Comparison of ENCODE assay signal across 7 mouse cellular contexts in genomic region chr2:5381712-5382710, GRCm38 (mm10).
DNase-seq lines count a peak whose midpoint lies in the region; ATAC-seq lines count a peak whose summit lies in the region.

No protein-coding gene starts in this region.

- no peak overlapping the region for H3K27ac ChIP-seq in forebrain, embryonic 11.5 days (ENCODE audit: low read depth, low read length)

- peak; percentile 51 for ATAC-seq in forebrain, embryonic 11.5 days (replicated peaks; ENCODE audit: low FRiP score)

- intact Hi-C loops in left cerebral cortex, postnatal 10 days (cut with DNase I), result no loop called here

- 38% methylated on average over 12 of the region's 12 CpGs for WGBS in forebrain, embryonic 11.5 days

- no peaks in the 10 kb centered on the region for H3K9me3 ChIP-seq in forebrain, embryonic 11.5 days (ENCODE audit: control insufficient read depth, low read length)

- no peak overlapping the region; the same call in 1 of the 2 replicates for H3K9ac ChIP-seq in forebrain, embryonic 11.5 days (ENCODE audit: low read length)

- DNase-seq in ovary, postnatal 36 days (ENCODE audit: low spot score), result peak; percentile 9
- DNase-seq in ovary, postnatal 14 days (ENCODE audit: low spot score), result no peak
- DNase-seq in forebrain, embryonic 11.5 days (ENCODE audit: low spot score), result peak; percentile 60
- DNase-seq in kidney, postnatal 14 days, result peak; percentile 59
- DNase-seq in adrenal gland, postnatal 25 days, result no peak
- DNase-seq in left cerebral cortex, postnatal 10 days (ENCODE audit: extremely low spot score in 1 of 2, low spot score in 2 of 2), result no peak
- no peak for DNase-seq in adrenal gland, postnatal 36 days

- no peak overlapping the region for H3K4me3 ChIP-seq in forebrain, embryonic 11.5 days (ENCODE audit: low read depth, low read length)

- H3K4me2 ChIP-seq in forebrain, embryonic 11.5 days (ENCODE audit: low read depth, low read length, severe bottlenecking), result no peak overlapping the region

- peaks cover 8% of the 10 kb centered on the region for H3K4me1 ChIP-seq in forebrain, embryonic 11.5 days (replicated peaks; ENCODE audit: control insufficient read depth, insufficient read depth, low read length)

- no peaks in the 10 kb centered on the region for H3K36me3 ChIP-seq in forebrain, embryonic 11.5 days (ENCODE audit: control insufficient read depth, insufficient read depth, low read length)

- no peaks in the 10 kb centered on the region for H3K27me3 ChIP-seq in forebrain, embryonic 11.5 days (ENCODE audit: control insufficient read depth, insufficient read depth, low read length)

Comparison
In these comparisons a context has a peak if more than half of its experiments do, and no peak if none do; other contexts are left out.
1. DNase-seq: peak in ovary, postnatal 36 days (single experiment), forebrain, embryonic 11.5 days (single experiment) and kidney, postnatal 14 days (single experiment); none in ovary, postnatal 14 days (single experiment), adrenal gland, postnatal 25 days (single experiment), left cerebral cortex, postnatal 10 days (0 of 2) and adrenal gland, postnatal 36 days (0 of 2).